Mouse (Mus musculus) stomach, postnatal 0 days (tissue): ENCODE measurements around the gene Gramd1b.

Experiments used
- CTCF ChIP-seq: IDR thresholded peaks from 2 replicates; pipeline ENCODE4 v1.5.1; 2016; ENCODE audit warnings: antibody characterized with exemption, low read depth, mild to moderate bottlenecking, moderate library complexity
- EP300 ChIP-seq: optimal IDR thresholded peaks from 2 replicates; pipeline ENCODE3; 2016; ENCODE audit warnings: antibody characterized with exemption

DNA sequence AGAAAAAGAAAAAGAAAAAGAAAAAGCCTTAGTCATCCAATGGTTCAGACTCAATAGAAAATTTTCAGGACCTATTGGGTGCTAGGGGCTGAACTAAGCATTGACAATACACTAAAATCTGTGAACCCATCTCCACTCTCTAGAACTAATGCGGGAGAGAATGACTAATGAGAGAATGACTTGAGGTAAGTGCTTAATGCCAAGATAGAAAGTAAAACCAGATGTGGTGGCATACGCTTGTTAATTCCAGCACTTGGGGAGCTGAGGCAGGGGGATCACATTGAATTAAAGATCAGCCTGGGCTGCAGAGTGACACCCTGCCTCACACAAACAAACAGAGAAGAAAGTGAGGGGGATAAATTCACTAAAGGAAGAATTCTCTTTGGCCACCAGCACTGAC, 131.0 kb downstream of the Gramd1b start:
- TF ChIP-seq CTCF, result no peak
- no peak for TF ChIP-seq EP300
